In genomic region chr5:98863891-98864290, GRCm38 (mm10) we compare ENCODE assay signal across 9 mouse cellular contexts. TPM values are rescaled to one million over a fixed set of nuclear protein-coding genes. Genes with fewer than 3 reads are reported as not detected.
DNase-seq lines count a peak whose midpoint lies in the region; ATAC-seq and TF ChIP-seq lines count a peak whose summit lies in the region.
"Had no signal": no experiment of that assay in that cellular context is flagged by ENCODE, and none has a peak within 500 bp of the region (broad histone marks: within the 10 kb centered on the region; RNA-seq: fewer than 3 reads in every experiment).

No protein-coding gene starts in this region.

- no peaks in the 10 kb centered on the region for H3K36me3 ChIP-seq in intestine, embryonic 14.5 days (ENCODE audit: control insufficient read depth, insufficient read depth, low read length)
- H3K36me3 ChIP-seq in intestine, embryonic 15.5 days, result no peaks in the 10 kb centered on the region
- no peaks in the 10 kb centered on the region for H3K36me3 ChIP-seq in MEL (ENCODE audit: control insufficient read depth in 1 of 2, insufficient read depth in 2 of 2, low read length in 2 of 2)
- no peaks in the 10 kb centered on the region for H3K36me3 ChIP-seq in hindbrain, embryonic 14.5 days (replicated peaks; ENCODE audit: control insufficient read depth, insufficient read depth)

- H3K9ac ChIP-seq in intestine, embryonic 14.5 days (ENCODE audit: low read length), result no peak overlapping the region
- no peak overlapping the region for H3K9ac ChIP-seq in intestine, embryonic 15.5 days
- H3K9ac ChIP-seq in MEL (ENCODE audit: control insufficient read depth, low read depth, low read length, poor library complexity, severe bottlenecking), result no peak overlapping the region
- peak overlapping the region; percentile 17; the same call in 1 of the 2 replicates for H3K9ac ChIP-seq in hindbrain, embryonic 14.5 days

- peak; percentile 64 for TF ChIP-seq RAD21 in MEL (IDR thresholded peaks at IDR 0.05; ENCODE audit: low read depth, low read length)

- H3K9me3 ChIP-seq in intestine, embryonic 14.5 days (ENCODE audit: control insufficient read depth, low read length), result no peaks in the 10 kb centered on the region
- no peaks in the 10 kb centered on the region for H3K9me3 ChIP-seq in intestine, embryonic 15.5 days
- no peaks in the 10 kb centered on the region for H3K9me3 ChIP-seq in MEL (replicated peaks; ENCODE audit: insufficient read depth, low read length)
- H3K9me3 ChIP-seq in hindbrain, embryonic 14.5 days (ENCODE audit: control insufficient read depth, low read length), result no peaks in the 10 kb centered on the region

- H3K79me2 ChIP-seq in MEL (ENCODE audit: control insufficient read depth, insufficient read depth, low read length, poor library complexity), result no peaks in the 10 kb centered on the region

- 2% methylated on average over 6 of the region's 6 CpGs for WGBS in intestine, embryonic 14.5 days
- 1% methylated on average over 6 of the region's 6 CpGs for WGBS in intestine, embryonic 15.5 days
- 2% methylated on average over 6 of the region's 6 CpGs for WGBS in hindbrain, embryonic 14.5 days

- H3K27ac ChIP-seq in intestine, embryonic 14.5 days (ENCODE audit: low read depth), result no peak overlapping the region
- H3K27ac ChIP-seq in intestine, embryonic 15.5 days, result no peak overlapping the region
- H3K27ac ChIP-seq in MEL (ENCODE audit: control insufficient read depth, low read depth, low read length), result no peak overlapping the region
- H3K27ac ChIP-seq in hindbrain, embryonic 14.5 days, result no peak overlapping the region
- H3K27ac ChIP-seq: macrophage had no signal

- H3K4me3 ChIP-seq in intestine, embryonic 14.5 days (ENCODE audit: low read depth, low read length), result no peak overlapping the region
- H3K4me3 ChIP-seq in intestine, embryonic 15.5 days (replicated peaks), result no peak overlapping the region
- H3K4me3 ChIP-seq in MEL (ENCODE audit: control insufficient read depth in 1 of 2, insufficient read depth in 1 of 2, low read depth in 2 of 2, low read length in 2 of 2), result no peak overlapping the region
- no peak overlapping the region for H3K4me3 ChIP-seq in hindbrain, embryonic 14.5 days (replicated peaks; ENCODE audit: low read length)

- no peak for DNase-seq in intestine, embryonic 14.5 days (ENCODE audit: low spot score)
- DNase-seq in MEL (ENCODE audit: low read depth, low spot score), result peak; percentile 29
- peak; percentile 82 for DNase-seq in embryo, embryonic 10.5 days (ENCODE audit: low spot score)
- DNase-seq in hindbrain, embryonic 14.5 days (ENCODE audit: low spot score), result peak; percentile 84
- no peak for DNase-seq in urinary bladder, postnatal 25 days (ENCODE audit: low spot score)
- no peak for DNase-seq in spleen, adult 12 weeks (ENCODE audit: low spot score)

- peaks cover 9% of the 10 kb centered on the region; the same call in 1 of the 2 replicates for H3K4me1 ChIP-seq in intestine, embryonic 14.5 days (replicated peaks; ENCODE audit: control insufficient read depth, insufficient read depth, low read length)
- H3K4me1 ChIP-seq in intestine, embryonic 15.5 days (replicated peaks), result no peaks in the 10 kb centered on the region; the same call in 1 of the 2 replicates
- H3K4me1 ChIP-seq in MEL (ENCODE audit: control insufficient read depth in 1 of 2, insufficient read depth in 2 of 2, low read length in 2 of 2), result no peaks in the 10 kb centered on the region
- no peaks in the 10 kb centered on the region for H3K4me1 ChIP-seq in hindbrain, embryonic 14.5 days (replicated peaks; ENCODE audit: control insufficient read depth, insufficient read depth, low read length)

- ATAC-seq in intestine, embryonic 14.5 days (replicated peaks; ENCODE audit: low FRiP score, low TSS enrichment, low read depth), result no peak
- ATAC-seq in intestine, embryonic 15.5 days, result no peak
- ATAC-seq in hindbrain, embryonic 14.5 days (ENCODE audit: low FRiP score), result no peak
- peak; percentile 58 for ATAC-seq in megakaryocyte progenitor cell, adult 5-6 weeks (replicated peaks; ENCODE audit: poor library complexity)

- TF ChIP-seq EP300 in MEL (IDR thresholded peaks at IDR 0.05; ENCODE audit: low read depth in 1 of 2, low read length in 2 of 2), result no peak

- peak in 2 of 3 experiments; percentile 19 to 46; a peak in 3 of 6 replicates for TF ChIP-seq CTCF in MEL (IDR thresholded peaks at IDR 0.05 in 2 of 3, conservative IDR thresholded peaks at IDR 0.05 in 1 of 3; ENCODE audit: control insufficient read depth in 1 of 3, insufficient read depth in 1 of 3, low read depth in 2 of 3, low read length in 3 of 3, poor library complexity in 1 of 3, severe bottlenecking in 1 of 3)

- no peaks in the 10 kb centered on the region for H3K27me3 ChIP-seq in intestine, embryonic 14.5 days (replicated peaks; ENCODE audit: control insufficient read depth, insufficient read depth, low read length)
- no peaks in the 10 kb centered on the region for H3K27me3 ChIP-seq in intestine, embryonic 15.5 days (replicated peaks)
- H3K27me3 ChIP-seq in MEL (ENCODE audit: control insufficient read depth in 1 of 2, insufficient read depth in 2 of 2, low read length in 2 of 2), result no peaks in the 10 kb centered on the region
- H3K27me3 ChIP-seq in hindbrain, embryonic 14.5 days (ENCODE audit: control insufficient read depth, insufficient read depth, low read length), result no peaks in the 10 kb centered on the region

- TF ChIP-seq POLR2A in MEL (IDR thresholded peaks at IDR 0.05; ENCODE audit: control insufficient read depth in 1 of 2, insufficient read depth in 1 of 2, low read depth in 1 of 2, low read length in 2 of 2, poor library complexity in 1 of 2), result no peak

- 0 out of 2 replicates have a peak overlapping the region, but pooled peaks have one; percentile 6 for H3K4me2 ChIP-seq in intestine, embryonic 14.5 days (ENCODE audit: low read length)
- H3K4me2 ChIP-seq in intestine, embryonic 15.5 days (replicated peaks), result no peak overlapping the region
- peak overlapping the region; percentile 40 for H3K4me2 ChIP-seq in hindbrain, embryonic 14.5 days (replicated peaks)

TF ChIP-seq in MEL, 35 proteins besides CTCF, POLR2A, EP300 and RAD21:
- TF ChIP-seq KAT2A (conservative IDR thresholded peaks at IDR 0.05; ENCODE audit: low read depth, low read length), result no peak
- TF ChIP-seq E2F4 (IDR thresholded peaks at IDR 0.05; ENCODE audit: borderline replicate concordance, low read depth, low read length), result no peak
- TF ChIP-seq GABPA (IDR thresholded peaks at IDR 0.05; ENCODE audit: low read depth, low read length), result no peak
- peak; percentile 97 for TF ChIP-seq ZNF384 (IDR thresholded peaks at IDR 0.05; ENCODE audit: low read depth, low read length)
- TF ChIP-seq SMC3 (IDR thresholded peaks at IDR 0.05; ENCODE audit: low read depth, low read length), result peak; percentile 44
- peak; percentile 45 for TF ChIP-seq ZC3H11A (IDR thresholded peaks at IDR 0.05; ENCODE audit: low read depth, low read length)
- TF ChIP-seq MXI1 (IDR thresholded peaks at IDR 0.05; ENCODE audit: low read depth, low read length), result no peak

RNA-seq across cellular contexts. Expression of gene Bmp3, which starts 9.7 kb away (rescaled TPM):
- polyA plus RNA-seq in intestine, embryonic 14.5 days (2014; fragmentation: Nextera tagmentation; extraction: Ambion mirVana), result 18.4 and 20.2 TPM in 2 replicates
- polyA plus RNA-seq in intestine, embryonic 15.5 days (2015; fragmentation: Nextera tagmentation; extraction: Ambion mirVana), result 10.5 and 12.0 TPM in 2 replicates
- total RNA-seq in MEL (2012; rRNA removed), result not detected in 2 replicates
- not detected for polyA plus RNA-seq in MEL (2012; ENCODE audit: insufficient read depth in 1 of 2, insufficient read length in 2 of 2, low read depth in 1 of 2, low replicate concordance in 2 of 2, missing spikeins in 1 of 2)
- 2.2 and 2.7 TPM in 2 replicates for polyA plus RNA-seq in hindbrain, embryonic 14.5 days (2014; fragmentation: Nextera tagmentation; extraction: Ambion mirVana)
- total RNA-seq in megakaryocyte progenitor cell, adult 5-6 weeks (2015), result not detected in 2 replicates
- not detected in 2 replicates for total RNA-seq in megakaryocyte progenitor cell, adult 5-6 weeks (2017)
- polyA plus RNA-seq: macrophage had no signal

Comparison
In these comparisons a context has a peak if more than half of its experiments do, and no peak if none do; other contexts are left out.
1. DNase-seq: peak in MEL (single experiment), embryo, embryonic 10.5 days (single experiment) and hindbrain, embryonic 14.5 days (single experiment); none in intestine, embryonic 14.5 days (single experiment), urinary bladder, postnatal 25 days (single experiment) and spleen, adult 12 weeks (single experiment).